Mouse (Mus musculus): ENCODE measurements around the gene Ttc6. TPM values are rescaled to one million over a fixed set of nuclear protein-coding genes. Genes with fewer than 3 reads are reported as not detected.

Gene Ttc6
- total RNA-seq, 2 experiments from 2014 or later: 0.05 TPM

DNA sequence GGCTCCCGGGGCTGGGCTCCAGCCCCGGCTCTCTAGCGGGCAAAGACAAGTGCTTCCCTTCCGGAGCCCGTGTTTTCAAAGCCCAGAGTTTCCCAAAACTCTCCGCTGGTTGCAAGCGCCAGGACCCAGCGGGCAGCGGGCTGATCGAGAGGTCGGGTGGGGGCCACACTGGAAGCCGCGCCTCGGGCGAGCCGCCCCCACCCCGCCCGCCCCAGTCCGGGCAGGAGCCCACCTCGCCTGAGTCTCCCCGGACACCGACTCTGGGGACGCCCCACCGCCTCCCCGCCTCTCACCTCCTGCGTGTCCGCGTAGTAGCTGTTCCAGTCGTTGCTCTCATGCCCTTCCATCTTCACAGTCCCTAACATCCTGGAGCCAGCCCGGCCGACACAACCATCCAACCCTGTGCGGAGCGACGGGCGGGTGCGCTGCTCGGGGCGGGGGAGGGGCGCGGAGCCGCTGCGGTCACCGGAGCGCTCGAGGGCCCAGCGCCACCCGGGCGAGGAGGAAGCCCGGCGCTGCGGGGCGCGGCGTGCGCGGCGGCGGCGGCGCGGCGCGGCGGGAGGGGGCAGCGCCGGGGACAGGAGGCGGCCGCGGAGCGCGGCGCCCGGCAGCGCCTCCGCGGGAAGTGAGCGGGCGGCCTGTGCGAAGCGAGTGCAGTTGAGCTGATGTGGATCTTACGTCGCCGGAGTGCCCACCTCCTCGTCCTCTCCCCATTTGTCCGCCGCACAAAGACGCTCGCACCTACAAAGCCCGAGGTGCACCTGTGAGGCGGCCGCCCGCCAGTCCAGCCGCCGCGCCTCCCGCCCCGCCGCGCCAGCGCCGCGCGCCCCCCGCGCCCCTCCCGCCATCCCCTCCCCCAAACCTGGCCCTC is 18.3 kb upstream of the Ttc6 start:
- peak; percentile 15 for DNase-seq

DNA sequence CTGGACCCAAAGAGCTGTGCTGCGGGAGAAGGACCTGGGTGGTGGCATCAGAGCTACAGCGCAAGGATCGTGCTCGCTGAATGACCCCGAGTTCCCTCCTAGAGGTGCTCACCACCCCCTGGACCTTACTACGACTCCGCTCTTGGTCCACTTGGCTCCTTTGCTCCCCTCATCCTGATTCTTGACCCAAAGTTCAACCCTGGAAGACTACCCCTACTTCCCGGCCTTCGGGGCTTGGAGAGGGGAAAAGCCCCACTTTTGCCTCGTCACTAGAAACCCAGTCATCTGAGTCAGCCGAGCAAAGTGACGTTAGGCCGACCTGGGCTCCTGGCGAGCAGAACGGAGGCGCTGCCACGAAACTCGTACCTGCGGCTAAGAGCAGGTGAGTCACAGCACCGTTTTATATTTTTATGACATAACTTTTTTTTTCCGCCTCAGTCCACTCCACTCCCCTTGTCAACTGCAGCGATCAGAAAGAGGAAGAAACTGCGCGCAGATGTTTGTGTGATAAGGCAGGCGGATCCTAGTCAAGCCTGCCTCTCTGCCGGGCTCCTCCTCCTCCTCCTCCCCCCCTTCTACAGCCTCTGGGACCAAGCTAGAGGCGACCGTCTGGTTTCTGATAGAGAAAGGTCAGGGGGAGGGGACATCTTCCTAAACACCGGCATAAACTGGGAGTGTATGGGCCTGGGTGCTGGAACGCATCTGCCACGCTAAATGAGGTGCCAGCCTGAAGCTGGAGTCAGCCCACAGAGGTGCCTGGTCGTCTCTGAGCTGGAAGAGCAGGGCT is 17.3 kb upstream of the Ttc6 start, which contains the start of gene Foxa1:
Gene Foxa1 (minus strand): TSS at position 502 of the 787 bp plus-strand sequence.
- DNase-seq: no peak

DNA sequence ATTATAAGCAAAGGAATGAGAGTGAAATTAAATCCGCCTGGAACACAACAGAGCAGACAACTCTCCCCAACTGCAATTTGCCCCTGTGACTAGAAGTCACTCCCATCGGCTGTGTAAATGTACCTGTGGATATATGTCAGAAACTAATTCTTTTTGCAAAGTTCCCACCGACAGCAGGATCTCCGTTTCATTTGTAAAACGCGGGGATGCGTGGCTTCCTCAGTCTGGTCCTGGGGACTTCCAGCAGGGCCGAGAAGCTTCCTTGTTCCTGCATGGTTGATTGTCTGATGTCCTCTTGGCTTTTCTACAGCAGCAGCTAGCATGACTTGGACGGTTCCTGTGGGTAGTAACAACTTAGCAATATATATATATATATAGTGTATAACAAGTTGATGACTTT is 16.0 kb upstream of the Ttc6 start:
- DNase-seq: no peak

DNA sequence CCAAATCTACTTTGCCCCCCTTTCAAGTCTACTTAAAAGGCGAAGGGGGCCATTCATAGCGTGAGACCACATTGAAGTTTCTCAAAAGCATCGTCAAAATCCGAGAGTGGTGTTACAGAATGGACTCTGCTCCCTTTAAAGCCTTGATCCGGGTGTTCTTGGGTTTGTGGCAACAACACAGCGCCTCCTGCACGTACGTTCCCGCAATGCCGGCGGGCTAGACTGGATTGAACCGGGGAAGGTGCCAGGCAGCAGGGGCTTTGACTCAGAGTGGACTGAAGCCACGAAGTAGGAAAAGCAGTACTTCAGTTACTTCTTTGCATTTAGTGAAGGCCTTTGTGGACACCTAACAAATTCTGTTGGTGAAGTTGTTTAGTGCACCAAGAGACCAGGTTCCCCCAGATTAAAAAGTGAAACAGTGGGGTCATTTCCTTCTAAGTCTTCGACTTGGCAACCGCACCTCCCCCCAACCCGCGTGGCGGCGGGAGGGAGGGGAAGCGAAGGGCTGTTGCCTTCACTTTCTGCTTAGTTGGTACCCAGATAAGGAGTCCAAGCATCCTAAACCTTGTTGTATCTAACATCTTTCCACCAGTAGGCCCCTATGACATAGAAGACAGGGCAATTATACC is 15.4 kb upstream of the Ttc6 start:
- peak; percentile 32 for DNase-seq

DNA sequence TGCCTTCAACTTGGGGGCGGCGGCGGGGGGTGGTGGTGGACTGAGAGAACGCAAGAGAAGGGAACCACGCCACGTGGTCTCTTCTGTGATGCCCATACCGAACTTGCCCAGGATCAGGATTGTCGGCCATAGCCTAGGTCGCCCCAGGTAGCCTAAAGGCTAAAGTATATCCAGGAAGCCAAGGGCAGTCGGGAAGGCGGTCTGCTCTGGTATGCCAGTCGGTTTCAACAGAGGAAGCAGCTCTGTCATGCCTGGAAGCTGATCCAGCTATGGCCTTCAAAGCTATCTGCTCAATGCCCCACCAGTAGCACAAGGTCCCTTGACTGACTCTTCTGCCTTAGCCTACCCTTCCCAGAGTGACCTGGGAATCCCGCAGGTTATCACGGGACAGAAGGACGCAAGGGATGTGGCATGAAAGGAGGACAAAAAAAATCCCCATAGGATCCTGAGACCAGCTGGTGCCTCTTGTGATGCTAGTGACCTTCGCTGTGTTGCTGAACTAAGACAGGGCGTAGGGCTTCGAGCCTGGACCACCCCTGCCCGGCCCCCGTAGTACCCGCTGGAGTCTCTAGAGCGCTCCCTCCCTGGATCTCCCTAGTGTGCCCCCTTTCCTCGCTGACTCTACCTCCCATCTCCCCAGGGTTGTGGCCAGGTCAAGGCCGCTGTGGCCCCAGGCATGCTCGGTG is 14.8 kb upstream of the Ttc6 start:
- no peak for DNase-seq

DNA sequence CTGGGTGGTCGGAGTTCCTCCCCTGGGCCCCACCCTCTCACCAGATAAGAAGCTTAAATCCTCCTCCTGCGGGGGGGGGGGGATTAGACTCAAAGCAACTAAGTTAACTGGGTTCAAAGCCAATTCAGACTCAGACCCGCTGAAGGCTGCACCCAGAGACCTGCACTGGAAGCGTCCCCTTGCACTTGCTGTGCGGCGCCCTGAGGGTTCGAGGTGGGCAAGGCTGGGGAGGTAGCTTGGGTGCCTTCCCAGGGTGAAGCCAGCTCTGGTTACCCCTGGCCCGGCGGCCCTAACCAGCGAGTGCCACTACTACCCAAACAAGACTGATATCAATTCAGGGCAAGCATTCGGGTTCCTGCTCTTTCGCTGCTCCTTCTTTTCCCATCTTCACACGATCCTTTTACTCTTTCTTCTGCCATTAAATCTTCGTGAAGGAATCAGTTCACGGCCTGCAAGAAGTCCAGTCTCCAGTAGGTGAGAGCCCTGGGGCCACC is 14.2 kb upstream of the Ttc6 start:
- no peak for DNase-seq

DNA sequence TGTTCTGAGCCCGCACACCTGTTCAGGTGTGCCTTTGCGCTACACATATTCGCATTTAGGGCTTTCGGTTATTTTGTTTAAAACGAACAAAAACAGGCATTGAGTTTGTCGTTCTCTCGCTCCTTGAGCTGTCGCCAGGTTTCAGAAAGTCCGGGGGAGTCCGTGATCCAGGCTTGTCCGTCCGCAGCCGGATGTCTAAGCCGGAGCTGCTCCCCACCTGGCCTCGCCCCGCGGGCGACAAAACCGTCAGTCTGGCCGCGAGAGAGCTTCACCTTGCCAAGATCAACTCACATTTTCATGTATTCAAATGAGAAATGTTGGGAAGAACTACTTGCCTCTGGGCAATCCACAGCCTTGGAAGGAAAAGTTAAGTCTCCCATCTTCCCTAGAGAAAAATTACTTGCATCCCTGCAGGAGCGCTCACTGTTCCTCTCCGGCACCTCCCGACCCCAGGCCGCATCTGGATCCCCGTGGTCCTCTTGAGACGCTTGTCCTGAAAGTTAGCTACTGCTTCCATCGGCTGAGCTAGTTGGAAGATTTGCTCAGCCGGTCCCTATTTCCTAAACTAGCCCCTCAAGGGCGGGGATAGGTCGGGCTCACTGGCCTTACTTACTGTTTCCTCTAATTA is 13.6 kb upstream of the Ttc6 start:
- DNase-seq: no peak

DNA sequence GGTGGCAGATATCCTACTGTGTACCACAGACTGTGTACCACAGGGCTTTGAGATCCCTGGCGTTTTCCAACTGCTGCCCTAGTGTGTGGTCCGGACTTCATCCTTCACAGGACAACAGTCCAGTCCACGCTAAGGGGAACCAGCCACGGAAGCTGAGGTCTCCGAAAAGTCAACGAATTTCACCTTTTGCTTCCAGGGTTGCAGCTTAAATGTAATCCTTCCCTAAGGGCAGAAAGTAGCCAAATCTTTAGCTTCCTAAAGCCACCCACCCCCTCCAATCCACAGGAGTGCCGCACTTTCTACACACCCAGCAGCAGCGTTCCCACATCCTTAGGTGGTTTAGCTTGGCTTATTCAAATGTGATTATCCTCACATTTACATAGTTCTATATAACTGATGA is 13.0 kb upstream of the Ttc6 start:
- no peak for DNase-seq

DNA sequence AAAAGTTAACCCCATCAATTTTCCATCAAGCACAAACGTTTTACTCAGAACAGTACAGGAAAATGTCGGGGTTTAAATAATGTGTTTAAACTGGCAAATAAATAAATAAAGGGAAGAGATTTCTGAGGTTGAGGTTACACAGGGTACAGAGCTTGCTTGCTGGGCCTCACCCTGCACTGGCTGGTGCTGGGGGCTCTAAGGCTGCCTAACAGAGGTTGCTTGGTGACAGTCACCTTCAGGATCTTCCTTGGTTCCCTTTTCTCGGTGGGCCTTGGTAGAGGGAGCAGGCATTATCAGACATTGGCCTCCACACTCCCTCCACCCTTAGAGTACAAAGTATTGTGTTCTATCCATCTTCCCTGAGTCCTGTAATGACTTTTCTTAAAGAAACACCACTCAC is 11.6 kb upstream of the Ttc6 start:
- DNase-seq: no peak

DNA sequence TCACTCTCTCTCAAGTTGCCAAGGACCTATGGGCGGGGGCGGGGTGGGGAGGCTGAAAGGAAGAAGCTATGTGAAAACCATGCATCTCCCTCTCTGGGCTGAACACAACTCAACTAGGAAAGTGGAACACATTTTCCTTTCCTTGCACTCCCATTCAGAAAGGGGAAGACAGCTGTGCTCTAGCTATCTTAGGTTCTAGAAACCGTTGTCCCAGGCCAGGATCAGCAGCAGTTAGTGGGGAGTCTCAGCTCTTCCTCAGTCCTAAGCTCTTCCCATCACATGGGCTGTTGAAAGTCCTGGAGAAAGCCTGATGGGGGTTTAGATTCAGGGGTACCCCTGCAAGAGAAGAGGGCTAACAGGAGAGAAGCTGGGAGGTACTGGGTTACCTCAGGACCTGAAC is 9.8 kb upstream of the Ttc6 start:
- no peak for DNase-seq

DNA sequence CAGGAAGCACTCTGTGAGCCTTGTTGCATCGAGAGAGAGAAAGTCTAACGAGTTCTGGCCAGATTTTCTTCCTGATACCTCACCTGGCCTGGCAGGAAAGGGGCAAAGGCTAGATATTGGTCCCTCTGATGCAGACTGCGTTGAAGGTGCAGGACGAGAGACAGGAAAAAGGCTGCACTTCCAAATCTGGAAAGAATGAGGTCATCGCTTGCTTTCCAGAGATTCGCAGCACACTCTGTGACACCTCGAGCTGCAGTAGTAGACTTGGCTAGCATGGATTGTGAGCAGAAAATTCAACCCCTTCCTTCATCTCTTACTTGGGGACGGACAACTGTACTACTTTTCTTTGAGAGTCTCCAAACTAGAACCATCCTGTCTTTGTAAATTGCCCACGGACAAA is 7.9 kb downstream of the Ttc6 start:
- no peak for DNase-seq

DNA sequence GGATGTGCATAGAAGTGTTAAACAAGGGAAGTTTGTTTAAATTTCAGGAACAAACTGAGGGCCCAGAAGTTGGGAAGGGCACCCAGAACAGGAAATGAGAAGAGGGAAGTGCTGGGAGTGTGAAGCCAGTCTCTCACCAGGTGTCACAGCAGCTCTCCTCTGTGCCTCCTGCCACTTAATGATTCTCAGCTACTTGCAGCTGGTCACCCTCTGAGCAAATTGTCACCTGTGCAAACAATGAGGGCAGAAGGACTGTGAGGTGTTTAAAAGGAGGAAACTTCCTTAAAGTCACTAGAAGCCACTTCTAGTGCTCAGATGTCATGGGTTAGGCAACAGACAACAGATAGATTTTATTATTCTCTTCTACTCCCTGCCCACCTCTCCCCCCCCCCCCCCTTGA is 8.5 kb downstream of the Ttc6 start:
- DNase-seq: no peak

DNA sequence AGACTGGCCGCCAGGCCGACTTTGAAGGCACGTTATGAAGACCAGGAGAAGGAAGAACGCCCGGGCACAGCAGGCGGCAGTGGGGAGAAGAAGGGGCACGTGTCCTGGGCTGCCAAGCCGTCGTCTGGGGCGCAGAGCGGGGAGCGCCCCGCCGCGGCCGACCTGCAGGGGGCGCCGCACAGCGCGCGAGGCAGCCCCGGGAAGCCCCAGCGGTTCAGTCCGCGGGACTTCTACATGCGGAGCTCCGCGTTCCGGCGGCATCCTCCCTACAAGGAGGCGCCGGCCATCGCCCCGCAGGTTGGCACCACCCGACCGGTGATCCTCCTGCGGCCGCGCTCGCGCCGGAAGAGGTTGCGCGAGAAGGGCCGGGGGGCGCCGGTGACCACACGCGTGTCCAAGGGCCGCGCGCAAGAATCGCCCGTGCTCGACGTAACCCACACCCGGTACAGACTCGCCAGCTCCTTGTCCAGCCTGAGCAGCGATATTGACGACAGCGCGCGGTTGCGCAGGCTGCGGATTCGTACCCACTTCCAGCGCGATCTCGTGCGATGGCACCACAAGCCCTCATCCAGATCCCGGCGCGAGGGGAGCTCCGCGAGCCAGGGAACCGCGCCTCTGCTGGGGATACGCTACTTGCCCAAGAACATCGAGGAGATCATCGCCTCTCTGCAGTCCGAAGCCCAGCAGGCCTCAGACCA is 12.2 kb downstream of the Ttc6 start:
- peak; percentile 57 for DNase-seq

DNA sequence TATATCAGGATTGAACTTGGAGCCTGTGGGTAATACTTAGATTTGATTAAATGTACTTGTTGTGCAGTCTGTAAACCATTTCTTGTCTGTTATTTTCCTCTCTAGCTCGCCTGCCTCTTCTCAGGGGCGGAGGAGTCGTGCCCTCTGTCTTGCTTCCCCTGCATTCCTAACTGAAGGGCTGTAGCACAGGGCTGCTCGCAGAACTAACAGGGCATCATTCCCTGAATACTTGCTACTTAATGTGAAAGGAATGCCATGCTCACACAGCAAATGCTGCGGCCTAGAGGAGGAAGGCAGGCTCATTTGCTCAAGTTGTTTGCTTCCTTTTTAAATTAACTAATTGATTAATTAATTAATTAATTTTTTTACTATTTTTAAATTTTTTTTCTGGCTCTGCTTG is 43.7 kb downstream of the Ttc6 start:
- peak; percentile 37 for DNase-seq

DNA sequence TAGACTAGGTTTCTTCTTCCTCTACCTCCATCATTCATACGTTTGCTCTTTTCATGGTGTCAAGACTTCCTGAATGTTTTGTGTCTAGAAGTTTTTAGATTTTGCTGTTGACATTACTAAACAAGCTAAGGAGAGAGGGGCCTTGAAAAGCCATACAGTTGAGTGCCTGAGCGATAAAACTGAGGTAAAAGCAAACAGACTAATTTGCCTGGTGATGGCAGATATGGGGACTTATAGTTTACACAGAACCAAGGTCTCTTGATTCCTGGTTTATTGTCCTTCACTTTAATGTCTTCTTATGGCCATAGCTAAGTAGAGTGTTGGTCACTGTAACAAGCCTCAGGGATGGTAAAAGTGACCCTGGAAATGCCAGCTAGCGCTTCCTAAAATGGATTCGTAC is 51.2 kb downstream of the Ttc6 start:
- no peak for DNase-seq

DNA sequence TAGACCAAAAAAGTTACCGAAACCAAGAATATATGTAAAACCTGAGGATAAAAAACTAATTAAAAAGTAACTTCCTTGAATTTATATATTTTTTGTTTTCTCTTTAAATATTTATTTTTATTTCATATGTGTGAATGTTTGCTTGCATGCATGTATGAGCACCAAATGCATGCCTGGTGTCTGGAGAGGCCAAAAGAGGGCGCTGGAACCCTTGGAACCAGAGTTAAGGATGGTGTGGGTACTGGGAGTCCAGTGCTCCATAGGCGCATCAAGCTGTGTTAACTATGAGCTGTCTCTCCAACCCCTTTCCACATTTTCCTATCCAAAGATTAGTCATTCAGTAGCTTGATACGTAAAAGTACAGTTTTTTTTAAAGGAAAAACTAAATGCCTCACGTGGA is 58.1 kb downstream of the Ttc6 start:
- DNase-seq: no peak

DNA sequence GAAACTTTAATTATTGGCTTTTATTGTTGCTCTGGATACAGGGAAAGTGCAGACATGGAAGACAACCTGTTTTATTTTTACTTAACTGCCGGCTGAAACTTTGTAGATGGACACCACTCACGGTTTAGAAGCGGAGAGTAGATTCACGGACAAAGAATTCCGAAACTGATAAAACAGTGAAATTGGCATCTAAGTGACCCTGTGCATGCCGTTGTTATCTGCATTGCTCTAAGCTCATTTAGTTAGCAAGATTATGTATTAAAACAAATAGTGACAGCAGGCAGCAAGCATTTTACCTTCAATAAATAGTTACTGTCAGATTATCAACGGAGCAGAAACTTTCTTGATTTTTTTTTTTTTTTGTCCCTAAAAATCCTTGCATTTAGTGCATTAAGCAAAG is 59.4 kb downstream of the Ttc6 start:
- DNase-seq: no peak

DNA sequence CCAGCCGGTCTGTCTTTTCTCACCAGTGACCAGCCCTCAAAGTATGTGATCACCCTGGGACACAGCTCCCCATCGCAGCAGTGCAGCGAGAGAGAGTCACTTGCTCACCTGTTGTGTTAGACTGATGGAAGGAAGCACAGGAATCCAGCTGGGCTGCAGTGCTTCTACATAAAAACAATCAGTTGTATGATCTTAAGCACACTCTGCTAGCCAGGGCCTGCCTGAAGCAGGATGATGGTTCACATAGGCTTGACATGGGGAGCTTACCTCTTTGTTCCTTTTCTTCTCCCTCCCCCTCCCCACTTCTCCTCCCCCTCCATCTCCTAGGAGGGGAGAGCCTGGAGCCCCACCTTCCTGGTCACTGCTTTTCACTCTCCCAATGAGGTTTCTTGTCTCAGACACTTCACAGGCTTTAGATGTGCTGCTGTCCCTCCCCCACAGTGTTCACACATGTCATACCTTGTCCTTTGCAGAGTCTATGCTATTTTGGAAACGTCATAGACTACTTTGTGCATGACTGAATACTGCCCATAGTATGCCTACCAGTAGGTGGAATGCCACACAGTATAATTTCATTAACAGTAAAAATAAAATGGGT is 60.2 kb downstream of the Ttc6 start:
- DNase-seq: no peak

DNA sequence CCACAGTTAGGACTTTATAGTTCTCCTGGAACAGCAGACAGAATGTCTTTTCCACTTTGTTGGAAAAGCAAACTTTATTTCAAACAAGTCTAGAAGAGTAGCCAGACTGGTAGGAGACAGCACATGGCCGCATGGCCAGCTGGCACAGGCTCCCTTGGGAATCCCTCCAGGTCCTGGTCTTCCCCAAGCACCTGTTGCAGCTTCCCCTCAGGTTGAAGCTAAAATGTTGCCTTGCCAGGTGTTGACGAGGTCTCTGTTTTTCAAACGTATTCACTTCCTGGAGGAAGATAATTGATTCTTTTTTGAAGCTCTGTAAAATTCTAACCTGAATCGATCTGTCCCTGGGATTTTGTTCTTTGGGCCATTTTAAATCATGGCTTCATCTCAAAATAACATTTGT is 86.1 kb downstream of the Ttc6 start:
- no peak for DNase-seq

DNA sequence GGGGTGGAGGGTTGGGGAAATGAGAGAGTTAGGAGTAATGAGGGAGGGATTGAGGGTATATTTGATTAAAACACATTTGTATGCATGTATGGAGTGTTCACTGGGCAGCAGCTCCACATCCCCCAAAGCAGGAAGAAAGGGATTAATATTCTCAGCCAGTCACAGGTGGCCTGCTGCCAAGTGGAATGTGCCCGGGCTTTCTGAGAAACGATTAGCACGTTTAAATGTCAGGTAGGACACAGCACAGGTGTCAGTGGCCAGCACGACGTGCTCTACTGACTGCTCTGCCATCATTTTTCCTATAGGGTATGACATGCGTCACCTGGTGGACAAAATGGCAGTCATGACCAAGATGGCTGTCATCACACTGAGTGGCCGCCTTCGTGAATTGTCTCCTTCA is 86.8 kb downstream of the Ttc6 start:
- DNase-seq: no peak
